Mouse (Mus musculus) ES-Bruce4 (cell line): ENCODE results near the gene 2010300C02Rik.

Experiments used
- CTCF ChIP-seq: IDR thresholded peaks from one replicate; pipeline ENCODE4 v1.8.1; 2011; ENCODE audit warnings: low read depth, low read length
- EP300 ChIP-seq: IDR thresholded peaks from 2 replicates; pipeline ENCODE4 v1.6.1; 2011; ENCODE audit warnings: low read depth, low read length; ENCODE audit not compliant: insufficient read depth
- POLR2A ChIP-seq: IDR thresholded peaks from one replicate; pipeline ENCODE4 v1.8.1; 2011; ENCODE audit warnings: low read length; ENCODE audit not compliant: insufficient read depth

GRCm38 (mm10) chr1:37695732-37696131 lies 24.2 kb downstream of the 2010300C02Rik start:
- TF ChIP-seq POLR2A (no peak), CTCF (no peak), EP300 (no peak)
